Mouse (Mus musculus) liver, embryonic 15.5 days (tissue): ENCODE measurements around the gene Usp40. TPM values are rescaled to one million over a fixed set of nuclear protein-coding genes. Genes with fewer than 3 reads are reported as not detected.

Experiments used
- ATAC-seq: fragments of 200-750 bp; cut with Nextera tagmentation; 2 replicates; pipeline ENCODE4 v1.8.0; 2017; ENCODE audit warnings: moderate number of reproducible peaks, mild to moderate bottlenecking, moderate library complexity; ENCODE audit not compliant: insufficient read depth
- H3K27ac ChIP-seq: fragments of 300-500 bp; sonication (generic); replicated peaks from 2 replicates; pipeline ENCODE4 v1.5.1; 2015; ENCODE audit warnings: mild to moderate bottlenecking, inconsistent platforms
- H3K27me3 ChIP-seq: fragments of 300-500 bp; sonication (generic); 2 replicates; pipeline ENCODE4 v1.6.1; 2015; ENCODE audit warnings: mild to moderate bottlenecking, inconsistent platforms
- H3K36me3 ChIP-seq: fragments of 300-500 bp; sonication (generic); replicated peaks from 2 replicates; pipeline ENCODE4 v1.6.1; 2015; ENCODE audit warnings: moderate library complexity, mild to moderate bottlenecking, inconsistent platforms
- H3K4me1 ChIP-seq: fragments of 300-500 bp; sonication (generic); replicated peaks from 2 replicates; pipeline ENCODE4 v1.6.1; 2015; ENCODE audit warnings: inconsistent platforms
- H3K4me2 ChIP-seq: fragments of 300-500 bp; sonication (generic); 2 replicates; pipeline ENCODE4 v1.6.1; 2015; ENCODE audit warnings: moderate library complexity, mild to moderate bottlenecking, inconsistent platforms
- H3K4me3 ChIP-seq: fragments of 300-500 bp; sonication (generic); replicated peaks from 2 replicates; pipeline ENCODE4 v1.5.1; 2015; ENCODE audit warnings: mild to moderate bottlenecking, inconsistent platforms
- H3K9ac ChIP-seq: fragments of 300-500 bp; sonication (generic); 2 replicates; pipeline ENCODE4 v1.6.1; 2015; ENCODE audit warnings: moderate library complexity, mild to moderate bottlenecking, inconsistent platforms
- H3K9me3 ChIP-seq: fragments of 300-500 bp; sonication (generic); replicated peaks from 2 replicates; pipeline ENCODE4 v1.6.1; 2016; ENCODE audit warnings: inconsistent platforms
- WGBS: fragments of 180-500 bp; shearing (Covaris S2); methylation state at CpG from one replicate; pipeline ENCODE4 v1.1.7; 2015; ENCODE audit warnings: mixed read lengths; ENCODE audit not compliant: insufficient replicate concordance; 5-methylcytosine and 5-hydroxymethylcytosine counted together
- polyA plus RNA-seq: library from polyadenylated mRNA; unstranded; fragments of >200 nt; fragmentation: Nextera tagmentation; extraction: Ambion mirVana; gene quantifications from 2 replicates; pipeline ENCODE4 v1.2.1, GENCODE M21; 2015

Usp40 gene
- polyA plus RNA-seq, 1 experiment from 2014 or later = 8.2 TPM

GRCm38 (mm10) chr1:87951641-87952040 lies 56.7 kb downstream of the Usp40 start:
- WGBS = 81% methylated on average over 3 of the region's 3 CpGs
- H3K4me2 ChIP-seq = no peak overlapping the region

GRCm38 (mm10) chr1:87947681-87948091 lies 60.7 kb downstream of the Usp40 start:
- H3K27me3 ChIP-seq = no peaks in the 10 kb centered on the region
- H3K9ac ChIP-seq = no peak overlapping the region
- WGBS = 21% methylated on average over 6 of the region's 6 CpGs
- no peak overlapping the region for H3K27ac ChIP-seq
- H3K4me2 ChIP-seq = no peak overlapping the region
- H3K9me3 ChIP-seq = no peaks in the 10 kb centered on the region
- no peak overlapping the region for H3K4me3 ChIP-seq
- H3K4me1 ChIP-seq = 0 out of 2 replicates have a peak, but pooled peaks cover 4% of the 10 kb centered on the region
- peaks cover 90% of the 10 kb centered on the region for H3K36me3 ChIP-seq
- ATAC-seq = no peak

More at GRCm38 (mm10) chr1:87951641-87952040, 56.7 kb downstream of the Usp40 start:
- Histone ChIP-seq H3K9me3 (no peaks in the 10 kb centered on the region), H3K4me1 (peaks cover 7% of the 10 kb centered on the region; the same call in 1 of the 2 replicates), H3K4me3 (no peak overlapping the region), H3K27ac (no peak overlapping the region), H3K9ac (no peak overlapping the region), H3K27me3 (no peaks in the 10 kb centered on the region), H3K36me3 (peaks cover 71% of the 10 kb centered on the region)
- ATAC-seq = no peak

GRCm38 (mm10) chr1:87941765-87942164 lies 66.6 kb downstream of the Usp40 start:
- Histone ChIP-seq H3K4me1 (no peaks in the 10 kb centered on the region), H3K9ac (no peak overlapping the region), H3K27me3 (no peaks in the 10 kb centered on the region), H3K27ac (no peak overlapping the region), H3K9me3 (no peaks in the 10 kb centered on the region), H3K4me2 (no peak overlapping the region), H3K4me3 (no peak overlapping the region), H3K36me3 (peaks cover 100% of the 10 kb centered on the region)
- ATAC-seq = no peak
- 72% methylated on average over 1 of the region's 1 CpGs for WGBS

GRCm38 (mm10) chr1:87936516-87936915 lies 71.8 kb downstream of the Usp40 start:
- no peak overlapping the region for H3K4me3 ChIP-seq
- H3K9me3 ChIP-seq = no peaks in the 10 kb centered on the region
- no peak overlapping the region for H3K4me2 ChIP-seq
- H3K27ac ChIP-seq = no peak overlapping the region
- no peak for ATAC-seq
- H3K9ac ChIP-seq = no peak overlapping the region
- no peaks in the 10 kb centered on the region for H3K27me3 ChIP-seq
- H3K36me3 ChIP-seq = peaks cover 77% of the 10 kb centered on the region
- 33% methylated on average over 2 of the region's 2 CpGs for WGBS
- peaks cover 10% of the 10 kb centered on the region; the same call in 1 of the 2 replicates for H3K4me1 ChIP-seq

GRCm38 (mm10) chr1:87936075-87936474 lies 72.3 kb downstream of the Usp40 start:
- no peaks in the 10 kb centered on the region for H3K9me3 ChIP-seq
- H3K4me3 ChIP-seq = no peak overlapping the region
- no peak for ATAC-seq
- WGBS = 81% methylated on average over 7 of the region's 7 CpGs
- no peak overlapping the region for H3K27ac ChIP-seq
- peaks cover 75% of the 10 kb centered on the region for H3K36me3 ChIP-seq
- H3K27me3 ChIP-seq = no peaks in the 10 kb centered on the region
- no peak overlapping the region for H3K9ac ChIP-seq
- peaks cover 10% of the 10 kb centered on the region; the same call in 1 of the 2 replicates for H3K4me1 ChIP-seq
- H3K4me2 ChIP-seq = no peak overlapping the region

GRCm38 (mm10) chr1:87935546-87935945 lies 72.8 kb downstream of the Usp40 start:
- Histone ChIP-seq H3K27ac (no peak overlapping the region), H3K9ac (no peak overlapping the region), H3K9me3 (no peaks in the 10 kb centered on the region), H3K4me2 (no peak overlapping the region), H3K4me1 (peaks cover 10% of the 10 kb centered on the region; the same call in 1 of the 2 replicates), H3K36me3 (peaks cover 70% of the 10 kb centered on the region), H3K4me3 (no peak overlapping the region), H3K27me3 (no peaks in the 10 kb centered on the region)
- ATAC-seq = no peak
- WGBS = 34% methylated on average over 2 of the region's 2 CpGs

- no peak for ATAC-seq
- WGBS = 39% methylated on average over 9 of the region's 9 CpGs
- no peak overlapping the region for H3K9ac ChIP-seq
- no peaks in the 10 kb centered on the region for H3K9me3 ChIP-seq
- peaks cover 10% of the 10 kb centered on the region; the same call in 1 of the 2 replicates for H3K4me1 ChIP-seq
- H3K27ac ChIP-seq = no peak overlapping the region
- peaks cover 65% of the 10 kb centered on the region for H3K36me3 ChIP-seq
- H3K4me3 ChIP-seq = no peak overlapping the region
- H3K27me3 ChIP-seq = no peaks in the 10 kb centered on the region
- H3K4me2 ChIP-seq = no peak overlapping the region
Observed at GRCm38 (mm10) chr1:87935095-87935494, 73.3 kb downstream of the Usp40 start.

GRCm38 (mm10) chr1:87933051-87933450 lies 75.3 kb downstream of the Usp40 start:
- no peak for ATAC-seq
- Histone ChIP-seq H3K27ac (no peak overlapping the region), H3K9me3 (no peaks in the 10 kb centered on the region), H3K4me3 (no peak overlapping the region), H3K4me2 (no peak overlapping the region), H3K9ac (no peak overlapping the region), H3K36me3 (peaks cover 50% of the 10 kb centered on the region), H3K4me1 (peaks cover 10% of the 10 kb centered on the region; the same call in 1 of the 2 replicates), H3K27me3 (no peaks in the 10 kb centered on the region)
- 82% methylated on average over 5 of the region's 5 CpGs for WGBS

- Histone ChIP-seq H3K27me3 (no peaks in the 10 kb centered on the region), H3K4me3 (no peak overlapping the region), H3K9ac (no peak overlapping the region), H3K36me3 (peaks cover 56% of the 10 kb centered on the region), H3K27ac (no peak overlapping the region), H3K4me2 (no peak overlapping the region), H3K4me1 (no peaks in the 10 kb centered on the region), H3K9me3 (no peaks in the 10 kb centered on the region)
- peak; percentile 55; the same call in 1 of the 2 replicates for ATAC-seq
- WGBS = 62% methylated on average over 5 of the region's 5 CpGs
Observed at GRCm38 (mm10) chr1:87929730-87930129, 78.6 kb downstream of the Usp40 start.

GRCm38 (mm10) chr1:87924888-87925287 lies 83.5 kb downstream of the Usp40 start:
- ATAC-seq = no peak
- Histone ChIP-seq H3K4me3 (no peak overlapping the region), H3K27ac (no peak overlapping the region), H3K4me2 (no peak overlapping the region), H3K9me3 (no peaks in the 10 kb centered on the region), H3K36me3 (peaks cover 55% of the 10 kb centered on the region), H3K4me1 (no peaks in the 10 kb centered on the region), H3K27me3 (no peaks in the 10 kb centered on the region), H3K9ac (no peak overlapping the region)
- WGBS = 84% methylated on average over 4 of the region's 4 CpGs

GRCm38 (mm10) chr1:87922666-87923065 lies 85.7 kb downstream of the Usp40 start:
- Histone ChIP-seq H3K27me3 (no peaks in the 10 kb centered on the region), H3K4me2 (no peak overlapping the region), H3K27ac (no peak overlapping the region), H3K36me3 (peaks cover 68% of the 10 kb centered on the region), H3K4me1 (no peaks in the 10 kb centered on the region), H3K4me3 (no peak overlapping the region), H3K9me3 (no peaks in the 10 kb centered on the region), H3K9ac (no peak overlapping the region)
- ATAC-seq = no peak
- 39% methylated on average over 1 of the region's 1 CpGs for WGBS

GRCm38 (mm10) chr1:87920056-87920614 lies 88.2 kb downstream of the Usp40 start:
- no peak for ATAC-seq
- no peak overlapping the region for H3K9ac ChIP-seq
- H3K27me3 ChIP-seq = no peaks in the 10 kb centered on the region
- H3K36me3 ChIP-seq = peaks cover 66% of the 10 kb centered on the region
- WGBS = 72% methylated on average over 3 of the region's 3 CpGs
- no peaks in the 10 kb centered on the region for H3K9me3 ChIP-seq
- no peaks in the 10 kb centered on the region for H3K4me1 ChIP-seq
- no peak overlapping the region for H3K4me3 ChIP-seq
- H3K27ac ChIP-seq = no peak overlapping the region
- no peak overlapping the region for H3K4me2 ChIP-seq
